Mouse (Mus musculus) Patski (cell line): ENCODE measurements around the gene Angptl2. TPM values are rescaled to one million over a fixed set of nuclear protein-coding genes. Genes with fewer than 3 reads are reported as not detected.

Experiments
- ATAC-seq: fragments of 100-300 bp; one replicate; pipeline ENCODE4 v1.8.0; 2021
- CTCF ChIA-PET: fragments of 350-600 bp; sonication (Branson Sonifier 250); formaldehyde crosslinking; loops from one replicate; lab custom pipeline; 2022; ENCODE audit warnings: inconsistent platforms; lab: Charles Lee
- POLR2A ChIA-PET: fragments of 350-600 bp; sonication (Branson Sonifier 250); formaldehyde crosslinking; loops from one replicate; lab custom pipeline; 2022; ENCODE audit warnings: antibody characterized with exemption, inconsistent platforms; lab: Charles Lee
- DNase-seq: peaks from one replicate; pipeline ENCODE4 v3.0.0-alpha.2; 2011; ENCODE audit warnings: low read depth, low spot score
- H3K27me3 ChIP-seq: fragments of 371-371 bp; one replicate; pipeline ENCODE4 v1.5.1; 2021
- CTCF ChIP-seq: fragments of 100-300 bp; IDR thresholded peaks from one replicate; pipeline ENCODE4 v1.5.1; 2021
- in situ Hi-C: fragments of 300-500 bp; cut with MboI; formaldehyde crosslinking; loops from 3 replicates; pipeline ENCODE4 v1.11.1; 2018; ENCODE audit warnings: low pct_unique_long_range_greater_than_20kb, mixed read lengths
- polyA plus RNA-seq: library from polyadenylated mRNA; unstranded; gene quantifications from one replicate; pipeline ENCODE4 v1.2.3, GENCODE M21; 2021

Angptl2 gene
- polyA plus RNA-seq, 1 experiment from 2014 or later, result 16.2 TPM

GRCm38 (mm10) chr2:33178243-33178932 lies 37.5 kb upstream of the Angptl2 start:
- ATAC-seq (no peak), DNase-seq (no peak)
- in situ Hi-C loops, result no loop called here
- ChIA-PET CTCF (interaction anchor here (1.3 kb wide), 1 partner anchor 24 kb away, joined by 3 read pairs; no protein-coding TSS in a partner anchor), POLR2A (interaction anchor here (1.2 kb wide), 1 partner anchor 74 kb away, joined by 3 read pairs; no protein-coding TSS in a partner anchor)
- TF ChIP-seq CTCF, result no peak
- no peaks in the 10 kb centered on the region for H3K27me3 ChIP-seq

- DNase-seq (no peak), ATAC-seq (peak; percentile 60)
- no peak for TF ChIP-seq CTCF
- ChIA-PET POLR2A (no interaction called here), CTCF (interaction anchor here (1.2 kb wide), 1 partner anchor 14 kb away, joined by 3 read pairs; no protein-coding TSS in a partner anchor)
- H3K27me3 ChIP-seq, result no peaks in the 10 kb centered on the region
- in situ Hi-C loops, result no loop called here
Measured at GRCm38 (mm10) chr2:33179171-33179929, 36.5 kb upstream of the Angptl2 start.

GRCm38 (mm10) chr2:33179930-33180630 lies 35.8 kb upstream of the Angptl2 start:
- in situ Hi-C loops, result no loop called here
- ChIA-PET CTCF (interaction anchor here (1.2 to 1.5 kb wide), 2 partner anchors 10 to 13 kb away, joined by 3 read pairs; no protein-coding TSS in a partner anchor), POLR2A (interaction anchor here (0.6 to 0.7 kb wide), 2 partner anchors 15 to 134 kb away, joined by 3 to 7 read pairs; no protein-coding TSS in a partner anchor)
- ATAC-seq (peak; percentile 56), DNase-seq (peak; percentile 85)
- no peaks in the 10 kb centered on the region for H3K27me3 ChIP-seq
- no peak for TF ChIP-seq CTCF

GRCm38 (mm10) chr2:33183321-33183720 lies 32.5 kb upstream of the Angptl2 start:
- TF ChIP-seq CTCF, result no peak
- ChIA-PET CTCF (interaction anchor here (0.8 kb wide), 1 partner anchor 23 kb away, joined by 3 read pairs; no protein-coding TSS in a partner anchor), POLR2A (no interaction called here)
- in situ Hi-C loops, result no loop called here
- DNase-seq (no peak), ATAC-seq (no peak)
- no peaks in the 10 kb centered on the region for H3K27me3 ChIP-seq

GRCm38 (mm10) chr2:33184641-33185040 lies 31.2 kb upstream of the Angptl2 start:
- in situ Hi-C loops, result no loop called here
- DNase-seq (no peak), ATAC-seq (no peak)
- no peak for TF ChIP-seq CTCF
- ChIA-PET POLR2A (no interaction called here), CTCF (no interaction called here)
- H3K27me3 ChIP-seq, result no peaks in the 10 kb centered on the region

GRCm38 (mm10) chr2:33185258-33185657 lies 30.6 kb upstream of the Angptl2 start:
- POLR2A ChIA-PET, result interaction anchor here (1.3 kb wide), 1 partner anchor 19 kb away, joined by 3 read pairs; no protein-coding TSS in a partner anchor
- DNase-seq (no peak), ATAC-seq (no peak)
- in situ Hi-C loops, result no loop called here
- CTCF ChIA-PET, result interaction anchor here (1.4 kb wide), 1 partner anchor 9 kb away, joined by 3 read pairs; no protein-coding TSS in a partner anchor
- H3K27me3 ChIP-seq, result no peaks in the 10 kb centered on the region
- no peak for TF ChIP-seq CTCF

- DNase-seq (no peak), ATAC-seq (no peak)
- no peaks in the 10 kb centered on the region for H3K27me3 ChIP-seq
- ChIA-PET POLR2A (interaction anchor here (1.3 kb wide), 1 partner anchor 17 kb away, joined by 3 read pairs; no protein-coding TSS in a partner anchor), CTCF (interaction anchor here (1.2 to 1.4 kb wide), 3 partner anchors 10 to 162 kb away, joined by 3 read pairs; no protein-coding TSS in a partner anchor)
- TF ChIP-seq CTCF, result no peak
- in situ Hi-C loops, result no loop called here
Measured at GRCm38 (mm10) chr2:33186505-33186904, 29.4 kb upstream of the Angptl2 start.

GRCm38 (mm10) chr2:33187874-33188273 lies 28.0 kb upstream of the Angptl2 start:
- CTCF ChIA-PET, result no interaction called here
- DNase-seq (no peak), ATAC-seq (no peak)
- POLR2A ChIA-PET, result no interaction called here
- no peaks in the 10 kb centered on the region for H3K27me3 ChIP-seq
- in situ Hi-C loops, result no loop called here
- no peak for TF ChIP-seq CTCF

GRCm38 (mm10) chr2:33188925-33189670 lies 26.8 kb upstream of the Angptl2 start:
- ChIA-PET POLR2A (no interaction called here), CTCF (interaction anchor here (0.7 to 1.2 kb wide), 2 partner anchors 19 to 158 kb away, joined by 3 read pairs; no protein-coding TSS in a partner anchor)
- DNase-seq (no peak), ATAC-seq (peak; percentile 20)
- H3K27me3 ChIP-seq, result no peaks in the 10 kb centered on the region
- TF ChIP-seq CTCF, result no peak
- in situ Hi-C loops, result no loop called here
